Mouse (Mus musculus) monocyte, adult 5-6 weeks (primary cell): ENCODE data around the gene Cacna1e. TPM values are rescaled to one million over a fixed set of nuclear protein-coding genes. Genes with fewer than 3 reads are reported as not detected.

Experiments
- ATAC-seq: fragments of 153-309, 156-312 bp; replicated peaks from 2 replicates; pipeline ENCODE4 v1.8.0; 2017; ENCODE audit warnings: mild to moderate bottlenecking; ENCODE audit not compliant: low TSS enrichment, insufficient number of reproducible peaks, severe bottlenecking, poor library complexity, low FRiP score
- total RNA-seq: library from RNA; stranded (forward); fragments of 200-1000, 200-491, 200-594 nt; gene quantifications from 3 replicates; pipeline ENCODE4 v1.2.3, GENCODE M21; 2017

The Cacna1e gene
- 1.8 to 5.8 TPM (median 2.5 TPM) in 3 replicates for total RNA-seq

DNA sequence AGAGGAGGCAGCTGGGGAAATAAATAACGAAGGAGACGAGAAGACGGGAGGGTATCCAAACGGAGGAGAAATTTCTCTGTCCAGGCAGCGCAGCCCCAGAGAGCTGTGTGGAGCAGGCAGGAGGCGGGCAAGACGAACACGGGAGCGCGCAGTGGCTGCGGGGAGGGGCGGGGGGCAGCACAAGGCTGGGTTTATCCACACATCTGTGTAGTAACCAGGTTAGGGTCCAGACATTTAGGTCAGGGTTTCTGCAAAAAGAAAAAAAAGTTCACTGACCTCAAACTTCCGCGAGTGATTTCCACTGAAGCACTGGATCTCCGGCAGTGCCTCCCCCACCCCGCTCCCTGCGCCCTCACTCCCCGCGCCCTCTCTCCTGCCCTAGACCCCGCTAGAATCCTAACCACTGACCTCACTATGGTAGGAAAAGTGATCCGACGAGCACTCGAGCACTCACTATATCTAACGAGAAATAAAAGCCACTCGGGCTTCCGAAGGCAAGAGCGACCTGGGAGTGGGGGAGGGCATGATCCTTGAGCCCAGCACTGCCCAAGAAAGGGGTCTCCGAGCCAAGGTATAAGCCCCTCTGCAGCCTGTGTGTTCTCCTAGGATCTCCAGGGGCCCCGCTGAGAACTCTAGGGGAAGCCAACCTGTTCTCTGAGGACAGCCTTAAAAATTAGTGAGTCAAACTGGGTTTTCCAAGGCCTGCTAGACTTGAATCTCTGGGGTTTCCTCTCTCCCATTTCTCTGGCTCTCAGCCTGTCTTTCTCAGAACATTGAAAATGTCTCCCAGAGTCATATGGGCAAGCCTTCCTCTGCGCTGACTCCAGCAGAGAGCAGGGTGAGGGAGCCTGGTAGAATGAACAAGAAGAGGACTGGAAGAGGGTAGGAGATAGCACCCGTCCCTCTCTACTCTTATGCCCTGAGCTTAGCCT is at the start of gene Cacna1e:
TSS of gene Cacna1e (minus strand) at position 227 of the 932 bp plus-strand sequence.
- no peak for ATAC-seq

DNA sequence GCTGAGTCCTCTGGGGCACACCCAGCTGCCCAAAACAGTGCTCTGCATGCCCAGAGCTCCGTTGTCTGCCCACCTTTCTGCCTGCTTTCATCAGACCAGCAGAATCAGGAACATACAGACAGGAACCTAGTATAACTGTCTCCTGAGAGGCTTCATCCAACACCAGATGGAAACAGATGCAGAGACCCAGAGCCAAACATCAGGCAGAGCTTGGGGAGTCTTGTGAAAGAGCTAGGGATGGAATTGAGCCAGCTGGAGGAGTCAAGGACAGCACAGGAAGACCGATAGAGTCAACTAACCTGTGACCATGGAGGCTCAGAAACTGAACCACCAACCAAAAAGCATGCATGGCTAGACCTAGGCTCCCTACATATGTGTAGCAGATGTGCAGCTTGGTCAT is 34.1 kb upstream of the Cacna1e start:
- ATAC-seq, result no peak

DNA sequence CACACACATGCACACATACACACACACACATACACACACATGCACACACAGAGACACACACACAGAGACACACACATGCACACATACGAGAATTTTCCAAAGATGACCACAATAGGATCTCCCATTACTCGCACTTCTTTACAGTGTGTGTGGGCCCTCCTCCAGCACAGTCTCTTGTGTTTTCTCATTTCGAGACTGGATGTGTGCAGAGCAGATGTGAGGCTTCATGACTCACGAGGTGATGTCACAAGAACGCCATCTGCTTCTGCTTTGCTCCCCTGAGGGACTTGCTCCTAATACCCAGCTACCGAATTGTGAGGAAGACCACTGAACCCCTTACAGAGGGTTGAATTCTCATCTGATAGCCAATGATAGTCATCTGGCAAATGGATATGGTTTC is 33.1 kb upstream of the Cacna1e start:
- no peak for ATAC-seq

DNA sequence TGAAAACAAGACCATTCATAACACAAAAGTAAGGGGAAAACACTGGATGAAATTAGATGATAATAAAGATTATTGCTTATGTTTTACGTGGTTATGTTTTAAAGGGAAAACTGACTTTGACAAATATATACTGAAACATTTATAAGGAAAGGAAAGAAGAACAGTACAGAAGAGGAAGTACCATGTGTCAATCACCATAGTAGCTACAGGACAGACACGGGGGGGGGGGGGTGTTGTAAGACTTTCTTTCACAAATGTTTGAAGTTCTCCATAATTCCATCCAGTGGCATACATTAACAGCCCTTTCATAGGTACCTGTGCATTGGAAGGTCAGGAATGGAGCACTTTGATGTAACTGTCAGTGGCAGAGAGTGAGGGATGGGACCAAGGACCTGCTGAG is 25.3 kb upstream of the Cacna1e start:
- ATAC-seq, result no peak

DNA sequence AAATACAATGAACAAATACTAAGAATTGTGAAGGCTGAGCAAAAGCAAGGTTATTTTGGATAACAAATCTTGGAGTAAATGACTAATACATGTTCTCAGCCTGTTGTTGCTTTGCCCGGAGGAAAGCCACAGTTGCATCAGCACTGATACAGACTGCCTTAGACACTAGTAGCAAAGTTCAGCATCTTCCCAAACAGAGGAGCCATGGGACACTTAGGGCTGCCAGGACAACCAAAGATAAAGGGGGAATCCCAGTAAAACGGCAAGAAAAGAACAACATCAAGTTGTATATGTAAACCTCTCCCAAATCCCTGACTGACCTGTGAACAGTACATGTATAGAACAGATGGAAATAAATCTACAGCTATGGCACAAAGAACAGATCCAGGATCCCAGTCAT is 13.1 kb upstream of the Cacna1e start:
- ATAC-seq, result no peak

DNA sequence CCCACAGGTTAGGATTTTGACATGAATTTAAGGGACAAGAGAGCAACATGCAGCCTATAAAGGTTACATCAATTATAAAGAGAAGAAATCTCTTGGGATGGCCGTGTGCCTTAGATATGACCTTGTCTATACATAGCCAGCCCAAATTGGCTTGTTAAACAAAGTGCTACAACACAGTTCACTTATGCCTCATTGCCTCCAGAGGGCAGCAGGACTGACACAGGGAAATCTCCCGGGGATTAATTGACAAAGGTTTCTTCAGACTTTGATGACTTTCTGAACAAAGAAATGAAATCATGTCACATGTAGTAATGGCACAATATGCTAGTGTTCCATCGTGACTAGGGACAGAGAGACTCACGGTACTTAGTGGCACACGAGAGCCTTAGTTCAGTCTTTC is 5.9 kb upstream of the Cacna1e start:
- no peak for ATAC-seq

DNA sequence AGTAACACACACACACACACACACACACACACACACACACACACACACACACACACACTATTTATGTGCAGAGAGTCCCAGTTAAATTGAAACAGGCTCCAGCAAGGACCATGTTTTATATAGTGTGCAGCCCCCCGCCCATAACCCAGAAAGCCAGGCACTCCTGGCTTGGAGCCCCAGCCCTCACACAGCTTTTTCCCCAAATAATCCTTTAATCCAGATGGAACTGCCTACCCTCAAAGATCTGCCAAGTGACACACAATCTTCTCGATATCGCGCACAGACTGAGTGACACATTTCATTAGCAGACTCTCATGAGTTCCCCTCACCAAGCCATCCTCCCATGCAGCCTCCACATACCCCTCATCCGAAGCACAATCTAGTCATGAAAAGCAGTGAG is 4.2 kb upstream of the Cacna1e start:
- ATAC-seq, result no peak

DNA sequence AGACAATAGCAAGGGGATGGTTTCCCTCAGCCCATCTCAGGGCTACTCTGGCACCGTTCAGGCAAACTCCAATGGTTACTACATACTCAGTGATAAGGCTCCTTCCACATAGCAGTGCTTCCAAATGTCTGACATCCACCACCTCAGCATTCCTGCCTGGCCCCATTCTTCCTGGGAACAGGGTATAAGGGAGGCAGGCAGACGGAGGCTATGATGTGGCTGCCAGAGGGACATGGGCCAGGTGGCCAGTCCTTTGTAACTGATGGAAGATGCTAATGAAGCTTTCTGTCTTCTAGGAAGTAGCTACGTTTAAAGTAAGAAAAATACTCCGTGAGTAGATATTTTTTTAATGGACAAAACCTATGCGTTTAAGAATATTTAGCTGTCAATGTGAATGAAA is 3.7 kb upstream of the Cacna1e start:
- ATAC-seq, result no peak

DNA sequence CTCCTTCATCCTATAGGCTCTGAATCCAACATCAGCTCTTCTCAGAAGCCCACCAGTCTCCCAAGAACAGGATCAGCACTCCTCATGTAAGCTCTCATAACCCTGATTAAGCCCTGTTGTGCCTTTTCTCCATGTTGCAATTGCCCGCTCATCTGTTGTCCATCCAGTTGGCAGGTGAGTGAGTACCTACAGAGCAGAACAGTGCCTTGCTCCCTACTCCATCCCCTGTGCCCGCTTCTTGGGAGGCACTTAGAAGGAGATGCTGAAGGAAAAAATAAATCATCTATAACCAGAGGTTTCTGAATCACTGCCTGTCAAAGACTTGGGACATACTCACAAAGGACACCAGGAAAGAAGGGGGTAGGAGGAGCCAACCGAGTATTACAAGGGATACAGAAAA is 3.2 kb upstream of the Cacna1e start:
- no peak for ATAC-seq

DNA sequence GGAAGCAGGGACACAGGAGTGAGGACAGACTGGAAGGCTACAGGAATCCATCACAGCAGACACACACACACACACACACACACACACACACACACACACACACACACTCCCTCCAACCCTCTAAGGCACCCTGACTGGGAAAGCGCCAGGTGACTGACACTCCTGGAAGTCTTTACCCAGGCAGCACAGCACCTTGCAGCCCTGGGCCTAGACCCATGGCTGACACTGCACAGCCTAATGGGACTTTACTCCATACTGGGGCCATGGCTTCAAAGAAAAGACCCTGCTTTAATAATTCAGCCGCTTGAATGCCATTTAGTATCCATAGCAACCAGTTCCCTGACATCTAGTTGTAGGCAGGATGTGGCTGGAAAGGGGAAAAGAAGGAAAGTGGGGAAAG is 2.3 kb upstream of the Cacna1e start:
- ATAC-seq, result no peak

DNA sequence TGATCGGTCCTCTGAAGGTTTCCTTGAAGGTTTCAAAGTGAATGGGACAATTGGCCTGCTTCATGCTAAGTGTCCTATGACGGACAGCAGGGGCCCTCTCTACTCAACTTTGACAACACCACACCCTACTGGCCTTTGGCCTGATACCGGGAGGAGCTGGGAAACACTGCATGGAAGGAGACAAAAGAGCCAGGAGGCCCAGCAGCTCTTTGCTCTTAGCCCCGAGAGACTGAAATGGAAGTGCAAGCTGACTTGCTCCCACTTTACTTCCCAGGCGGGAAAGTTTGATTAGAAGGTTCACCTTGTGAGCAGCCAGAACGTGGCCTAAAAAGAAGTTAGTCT is 877 bp upstream of the Cacna1e start:
- ATAC-seq, result no peak

DNA sequence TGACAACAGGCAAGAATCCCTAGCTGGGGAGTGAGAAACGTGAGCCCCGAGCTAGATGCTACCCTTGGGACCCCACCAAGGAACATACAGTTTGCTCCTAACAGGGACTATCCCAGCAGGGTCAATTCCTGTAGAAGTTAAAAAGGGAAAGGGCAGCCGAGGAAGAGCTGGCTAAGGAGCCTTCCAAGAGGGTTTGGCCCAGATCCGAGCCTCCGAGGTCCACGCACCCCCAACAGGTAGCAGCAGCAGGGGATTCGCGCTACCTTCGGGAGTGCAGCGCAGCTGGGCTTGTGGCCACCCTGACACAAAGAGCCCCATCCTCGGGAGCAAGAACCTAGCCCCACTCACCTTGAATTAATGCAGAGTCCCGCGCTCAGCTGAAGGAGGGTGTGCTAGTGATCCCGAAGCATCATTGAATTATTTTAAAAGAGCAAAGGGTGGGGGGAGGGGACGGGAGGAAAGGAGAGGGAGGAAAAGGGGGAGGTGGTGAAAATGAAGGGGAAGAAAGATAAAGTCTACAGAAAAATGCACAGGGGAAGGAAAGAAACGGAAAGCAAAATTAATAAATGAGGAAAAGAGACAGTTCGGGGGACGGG is 607 bp downstream of the Cacna1e start:
- ATAC-seq, result no peak

DNA sequence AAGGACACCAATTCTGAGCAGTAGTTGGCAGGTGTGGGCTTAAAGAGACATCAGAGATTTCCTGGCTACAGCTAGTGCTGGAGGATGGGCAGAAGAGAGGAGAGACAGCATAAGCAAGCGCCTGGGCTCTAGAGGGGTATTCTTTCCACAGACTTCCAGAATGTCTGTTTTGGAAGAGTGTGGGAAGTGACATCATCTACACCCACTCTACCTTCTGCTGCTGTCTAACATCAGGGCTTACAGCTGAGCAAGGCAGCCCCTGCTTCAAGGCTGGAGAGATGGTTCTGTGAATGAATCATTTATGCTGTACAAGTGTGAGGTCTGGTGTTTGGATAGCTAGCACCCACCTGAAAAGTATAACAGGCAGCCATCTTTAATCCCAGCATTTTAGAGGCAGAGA is 18.3 kb downstream of the Cacna1e start:
- no peak for ATAC-seq

DNA sequence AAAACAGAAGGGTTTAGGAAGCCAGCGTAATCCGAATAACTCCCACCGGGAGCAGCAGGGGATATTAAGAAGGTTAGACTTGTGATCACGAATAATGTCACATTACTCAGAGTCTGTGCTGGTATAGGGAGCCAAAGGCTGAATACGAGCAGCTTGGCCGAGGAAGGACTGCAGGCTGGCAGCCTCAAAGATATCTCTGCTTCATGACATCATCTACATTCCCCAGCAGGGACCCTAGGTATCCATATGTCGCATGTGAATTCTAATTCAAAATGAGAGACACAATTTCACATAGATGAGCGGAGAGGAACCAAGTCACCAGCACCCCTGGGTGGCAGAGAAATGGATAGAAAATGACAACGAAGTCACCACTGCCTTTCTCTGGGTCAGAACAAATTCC is 22.9 kb downstream of the Cacna1e start:
- ATAC-seq, result no peak

DNA sequence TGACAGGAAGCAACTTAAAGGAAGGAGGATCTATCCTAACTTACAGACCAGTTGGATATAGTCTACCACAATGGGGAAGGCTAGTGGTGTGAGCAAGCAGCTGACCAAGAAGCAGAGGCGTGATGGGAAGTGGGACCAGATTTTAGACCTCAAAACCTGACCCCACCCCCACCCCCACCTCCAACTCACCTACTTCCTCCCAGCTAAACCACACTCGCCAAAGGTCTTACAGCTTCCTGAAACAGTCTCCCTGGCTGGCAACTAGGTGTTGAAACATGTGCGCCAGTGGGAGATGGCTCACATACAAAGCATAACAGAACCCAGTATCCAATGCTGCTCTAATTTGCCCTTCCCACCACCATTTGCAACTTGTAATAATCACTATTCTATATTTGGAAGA is 29.7 kb downstream of the Cacna1e start:
- peak; percentile 56; the same call in 1 of the 2 replicates for ATAC-seq

DNA sequence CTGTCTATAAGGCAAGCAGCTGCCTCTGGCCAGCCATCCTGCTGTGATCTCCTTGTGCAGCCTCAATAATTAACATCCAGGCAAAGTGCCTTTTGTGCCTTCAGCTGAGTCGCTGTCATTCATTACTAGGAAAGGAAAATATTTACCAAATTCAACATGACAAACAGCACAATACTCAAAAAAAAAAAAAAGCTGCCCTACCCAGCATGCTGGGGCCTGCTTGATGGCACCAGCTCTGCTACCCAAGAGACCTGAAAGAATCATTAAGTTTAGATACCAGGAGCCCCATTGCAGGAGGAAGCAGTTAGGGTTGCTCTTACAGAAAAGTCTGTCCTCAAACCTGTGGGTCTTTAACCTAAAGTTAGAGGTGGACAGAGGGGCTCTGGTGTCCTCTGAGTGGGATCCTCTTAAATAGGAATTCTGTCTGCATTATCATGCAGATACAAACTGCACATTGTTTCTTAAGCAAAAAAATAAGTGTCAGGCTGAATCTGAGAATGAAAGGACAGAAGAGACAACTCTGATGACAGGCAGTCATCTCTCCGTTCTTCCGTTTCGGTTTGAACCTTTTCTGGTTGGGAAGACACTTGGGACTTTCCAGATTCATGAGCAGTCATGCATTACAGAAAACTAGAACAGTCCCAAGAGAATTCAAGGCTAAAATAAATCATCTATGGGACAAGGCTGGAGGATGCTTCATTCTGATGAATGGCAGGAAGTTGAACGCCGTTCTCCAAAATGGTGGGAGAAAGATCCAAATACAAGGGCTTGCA is 33.6 kb downstream of the Cacna1e start:
- ATAC-seq, result no peak

DNA sequence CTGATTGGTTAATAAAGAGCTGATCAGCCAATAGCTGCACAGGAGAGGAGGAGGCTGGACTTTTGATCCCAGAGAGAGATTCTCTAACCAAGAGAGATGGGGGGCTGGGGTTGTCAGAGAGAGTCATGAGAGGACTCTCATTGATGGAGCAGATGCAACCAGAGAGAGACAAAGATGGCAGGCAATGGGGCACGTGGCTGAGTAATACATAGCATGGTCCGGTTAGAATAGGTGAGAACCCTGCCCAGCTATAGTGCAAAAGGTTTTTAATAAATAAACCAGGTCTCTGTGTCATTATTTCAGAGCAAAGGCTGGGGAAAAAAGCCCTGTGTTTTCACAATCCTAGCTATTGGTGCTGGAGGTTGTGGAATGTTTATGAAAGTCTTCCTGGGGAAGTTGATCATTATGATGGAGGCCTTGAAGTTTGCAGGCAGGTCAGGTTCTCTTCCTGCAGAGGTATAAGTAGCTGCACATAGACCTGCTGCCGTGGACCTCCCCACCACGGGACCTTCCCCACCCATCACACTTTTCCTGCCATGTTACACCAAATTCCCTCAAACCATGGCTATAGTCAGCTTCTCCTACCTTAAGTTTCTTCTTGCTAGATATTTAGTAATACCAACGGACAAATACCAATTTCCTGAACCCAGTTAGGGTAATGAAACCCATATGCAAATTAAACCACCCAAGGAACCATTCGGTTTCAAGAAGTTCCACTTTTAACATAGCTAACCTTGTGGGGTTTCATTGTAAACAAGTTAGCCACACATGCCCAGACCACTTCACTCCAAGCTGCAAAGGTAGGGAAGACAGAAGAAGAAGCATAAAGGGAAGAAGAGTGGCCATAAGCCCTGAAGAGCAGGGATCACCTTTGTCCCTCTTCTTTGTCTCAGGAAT is 35.4 kb downstream of the Cacna1e start:
- ATAC-seq, result no peak; the same call in 1 of the 2 replicates

DNA sequence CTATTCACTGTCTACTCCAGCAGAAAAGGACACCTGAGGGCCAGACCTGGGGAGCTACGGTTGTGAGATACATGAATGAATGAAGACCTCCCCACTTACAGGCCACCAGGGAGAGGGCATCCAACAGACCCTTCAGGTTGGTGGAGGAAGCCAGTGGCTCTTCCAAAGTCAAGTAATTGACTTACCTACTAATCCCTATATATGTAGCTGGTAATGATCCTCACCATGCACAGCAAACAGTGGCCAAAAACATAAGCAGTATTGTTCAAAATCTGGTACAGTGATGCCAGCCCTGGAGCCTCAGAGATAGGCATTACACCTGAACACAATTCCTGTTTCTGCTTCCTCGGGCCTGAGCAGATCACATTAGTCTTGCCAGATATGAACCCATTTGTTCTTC is 37.4 kb downstream of the Cacna1e start:
- ATAC-seq, result no peak

DNA sequence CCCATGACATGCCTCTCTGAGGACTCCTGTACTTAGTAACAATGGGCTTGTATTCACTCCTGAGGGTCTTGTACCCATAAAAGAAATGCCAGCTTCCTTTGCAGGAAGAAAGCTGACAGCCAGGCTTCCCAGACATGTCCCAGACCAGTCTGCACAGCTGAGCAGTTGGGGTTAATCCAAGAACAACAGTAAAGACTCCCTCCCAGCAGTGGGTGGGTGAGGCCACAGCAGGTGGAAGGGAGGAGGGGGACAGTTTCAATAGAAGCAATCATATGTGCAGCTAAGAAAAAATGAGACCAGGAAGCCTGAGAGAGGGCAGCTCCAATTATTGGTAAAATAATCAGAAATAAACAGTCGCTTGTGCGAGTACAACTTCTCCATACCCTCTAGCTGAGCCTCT is 40.9 kb downstream of the Cacna1e start:
- ATAC-seq, result no peak
